Mouse (Mus musculus): ENCODE measurements around the gene Chac1. TPM values are rescaled to one million over a fixed set of nuclear protein-coding genes. Genes with fewer than 3 reads are reported as not detected.

Chac1 gene
- total and polyA plus RNA-seq, 3 experiments: 3.6 to 6.4 TPM; not detected in 1

- no peak overlapping the region for H3K4me3 ChIP-seq (ENCODE audit: control insufficient read depth in 1 of 2, insufficient read depth in 1 of 2, low read depth in 2 of 2, low read length in 2 of 2)
- no peaks in the 10 kb centered on the region for H3K27me3 ChIP-seq (ENCODE audit: control insufficient read depth in 1 of 2, insufficient read depth in 2 of 2, low read length in 2 of 2)
- peaks cover 0 to 17% of the 10 kb centered on the region in 2 experiments; a peak in 2 of 4 replicates for H3K36me3 ChIP-seq (ENCODE audit: control insufficient read depth in 1 of 2, insufficient read depth in 2 of 2, low read length in 2 of 2)
- TF ChIP-seq SMC3 (IDR thresholded peaks at IDR 0.05; ENCODE audit: low read depth, low read length) (no peak), RAD21 (IDR thresholded peaks at IDR 0.05; ENCODE audit: low read depth, low read length) (no peak), E2F4 (IDR thresholded peaks at IDR 0.05; ENCODE audit: borderline replicate concordance, low read depth, low read length) (no peak), ELF1 (IDR thresholded peaks at IDR 0.05; ENCODE audit: low read depth, low read length) (no peak), POLR2AphosphoS2 (IDR thresholded peaks at IDR 0.05; ENCODE audit: low read length) (no peak), MAFK (IDR thresholded peaks at IDR 0.05; ENCODE audit: borderline replicate concordance, low read depth, low read length) (no peak), NELFE (IDR thresholded peaks at IDR 0.05; ENCODE audit: low read depth, low read length) (no peak), KAT2A (conservative IDR thresholded peaks at IDR 0.05; ENCODE audit: low read depth, low read length) (no peak), USF1 (IDR thresholded peaks at IDR 0.05; ENCODE audit: low read depth, low read length) (no peak), MXI1 (IDR thresholded peaks at IDR 0.05; ENCODE audit: low read depth, low read length) (no peak), CTCF (IDR thresholded peaks at IDR 0.05 in 2 of 3, conservative IDR thresholded peaks at IDR 0.05 in 1 of 3; ENCODE audit: control insufficient read depth in 1 of 3, insufficient read depth in 1 of 3, low read depth in 2 of 3, low read length in 3 of 3, poor library complexity in 1 of 3, severe bottlenecking in 1 of 3) (no peak), RCOR1 (IDR thresholded peaks at IDR 0.05; ENCODE audit: low read depth, low read length) (no peak), GATA1 (IDR thresholded peaks at IDR 0.05; ENCODE audit: low read depth, low read length) (no peak), MAX (IDR thresholded peaks at IDR 0.05; ENCODE audit: low read length) (no peak), EP300 (IDR thresholded peaks at IDR 0.05; ENCODE audit: low read depth in 1 of 2, low read length in 2 of 2) (no peak), TBP (IDR thresholded peaks at IDR 0.05; ENCODE audit: low read depth, low read length) (no peak), JUND (IDR thresholded peaks at IDR 0.05; ENCODE audit: low read depth, low read length) (no peak), MYB (IDR thresholded peaks at IDR 0.05; ENCODE audit: low read depth, low read length) (no peak)
- no peaks in the 10 kb centered on the region for H3K4me1 ChIP-seq (ENCODE audit: control insufficient read depth in 1 of 2, insufficient read depth in 2 of 2, low read length in 2 of 2)
- no peak for DNase-seq (ENCODE audit: low read depth, low spot score)
- no peaks in the 10 kb centered on the region for H3K9me3 ChIP-seq (replicated peaks; ENCODE audit: insufficient read depth, low read length)
- no peaks in the 10 kb centered on the region for H3K79me2 ChIP-seq (ENCODE audit: control insufficient read depth, insufficient read depth, low read length, poor library complexity)
- no peak overlapping the region for H3K27ac ChIP-seq (ENCODE audit: control insufficient read depth, low read depth, low read length)
- no peak overlapping the region for H3K9ac ChIP-seq (ENCODE audit: control insufficient read depth, low read depth, low read length, poor library complexity, severe bottlenecking)
Observed at GRCm38 (mm10) chr2:119399313-119399712, 48.3 kb downstream of the Chac1 start.

Other genes starting within 250 kb of the Chac1 start
- 23.5 and 24.3 TPM in 2 replicates for gene Rad51, start 238.4 kb upstream of the Chac1 start, total RNA-seq (2012; rRNA removed)
- 10 to 100 TPM in 1 of 2 experiments, not detected in 1; 51.8 TPM for gene Rad51, start 238.4 kb upstream of the Chac1 start, polyA plus RNA-seq (2012; ENCODE audit: insufficient read depth in 1 of 2, insufficient read length in 2 of 2, low read depth in 1 of 2, low replicate concordance in 2 of 2, missing spikeins in 1 of 2)
- 44.7 and 57.4 TPM in 2 replicates for gene Rmdn3, start 194.2 kb upstream of the Chac1 start, total RNA-seq (2012; rRNA removed)
- 10 to 100 TPM in 1 of 2 experiments, not detected in 1; 52.5 TPM for gene Rmdn3, start 194.2 kb upstream of the Chac1 start, polyA plus RNA-seq (2012; ENCODE audit: insufficient read depth in 1 of 2, insufficient read length in 2 of 2, low read depth in 1 of 2, low replicate concordance in 2 of 2, missing spikeins in 1 of 2)
- not detected in 2 replicates for gene Gchfr, start 183.5 kb upstream of the Chac1 start, total RNA-seq (2012; rRNA removed)
- gene Gchfr, start 183.5 kb upstream of the Chac1 start, polyA plus RNA-seq (2012; ENCODE audit: insufficient read depth in 1 of 2, insufficient read length in 2 of 2, low read depth in 1 of 2, low replicate concordance in 2 of 2, missing spikeins in 1 of 2): not detected
- gene Gm14137, start 176.7 kb upstream of the Chac1 start, total RNA-seq (2012; rRNA removed): 0.07 TPM in 1 of 2 replicates, not detected in the other
- under 1 TPM in 1 of 2 experiments, not detected in 1; 0.71 TPM for gene Gm14137, start 176.7 kb upstream of the Chac1 start, polyA plus RNA-seq (2012; ENCODE audit: insufficient read depth in 1 of 2, insufficient read length in 2 of 2, low read depth in 1 of 2, low replicate concordance in 2 of 2, missing spikeins in 1 of 2)
- gene Zfyve19, start 142.6 kb upstream of the Chac1 start, total RNA-seq (2012; rRNA removed): 30.3 and 37.4 TPM in 2 replicates
- gene Zfyve19, start 142.6 kb upstream of the Chac1 start, polyA plus RNA-seq (2012; ENCODE audit: insufficient read depth in 1 of 2, insufficient read length in 2 of 2, low read depth in 1 of 2, low replicate concordance in 2 of 2, missing spikeins in 1 of 2): 10 to 100 TPM in 1 of 2 experiments, not detected in 1; 52.5 TPM
- 13.0 and 14.7 TPM in 2 replicates for gene Dnajc17, start 142.4 kb upstream of the Chac1 start, total RNA-seq (2012; rRNA removed)
- gene Dnajc17, start 142.4 kb upstream of the Chac1 start, polyA plus RNA-seq (2012; ENCODE audit: insufficient read depth in 1 of 2, insufficient read length in 2 of 2, low read depth in 1 of 2, low replicate concordance in 2 of 2, missing spikeins in 1 of 2): 10 to 100 TPM in 1 of 2 experiments, not detected in 1; 15.8 TPM
- gene Ppp1r14d, start 121.3 kb upstream of the Chac1 start, total RNA-seq (2012; rRNA removed): not detected in 2 replicates
- not detected for gene Ppp1r14d, start 121.3 kb upstream of the Chac1 start, polyA plus RNA-seq (2012; ENCODE audit: insufficient read depth in 1 of 2, insufficient read length in 2 of 2, low read depth in 1 of 2, low replicate concordance in 2 of 2, missing spikeins in 1 of 2)
- gene Spint1, start 113.9 kb upstream of the Chac1 start, total RNA-seq (2012; rRNA removed): not detected in 2 replicates
- gene Spint1, start 113.9 kb upstream of the Chac1 start, polyA plus RNA-seq (2012; ENCODE audit: insufficient read depth in 1 of 2, insufficient read length in 2 of 2, low read depth in 1 of 2, low replicate concordance in 2 of 2, missing spikeins in 1 of 2): not detected
- gene Rhov, start 80.0 kb upstream of the Chac1 start, total RNA-seq (2012; rRNA removed): not detected in 2 replicates
- not detected for gene Rhov, start 80.0 kb upstream of the Chac1 start, polyA plus RNA-seq (2012; ENCODE audit: insufficient read depth in 1 of 2, insufficient read length in 2 of 2, low read depth in 1 of 2, low replicate concordance in 2 of 2, missing spikeins in 1 of 2)
- 24.8 and 28.0 TPM in 2 replicates for gene Vps18, start 62.5 kb upstream of the Chac1 start, total RNA-seq (2012; rRNA removed)
- gene Vps18, start 62.5 kb upstream of the Chac1 start, polyA plus RNA-seq (2012; ENCODE audit: insufficient read depth in 1 of 2, insufficient read length in 2 of 2, low read depth in 1 of 2, low replicate concordance in 2 of 2, missing spikeins in 1 of 2): 10 to 100 TPM in 1 of 2 experiments, not detected in 1; 30.4 TPM
- 0.16 TPM in 1 of 2 replicates, not detected in the other for gene Dll4, start 25.4 kb upstream of the Chac1 start, total RNA-seq (2012; rRNA removed)
- gene Dll4, start 25.4 kb upstream of the Chac1 start, polyA plus RNA-seq (2012; ENCODE audit: insufficient read depth in 1 of 2, insufficient read length in 2 of 2, low read depth in 1 of 2, low replicate concordance in 2 of 2, missing spikeins in 1 of 2): under 1 TPM in 1 of 2 experiments, not detected in 1; 0.18 TPM
- 13.9 and 16.3 TPM in 2 replicates for gene Ino80, start 126.5 kb downstream of the Chac1 start, total RNA-seq (2012; rRNA removed)
- 10 to 100 TPM; 23.1 to 37.9 TPM for gene Ino80, start 126.5 kb downstream of the Chac1 start, polyA plus RNA-seq (2012; ENCODE audit: insufficient read depth in 1 of 2, insufficient read length in 2 of 2, low read depth in 1 of 2, low replicate concordance in 2 of 2, missing spikeins in 1 of 2)
- gene Exd1, start 196.4 kb downstream of the Chac1 start, total RNA-seq (2012; rRNA removed): 0.27 and 0.29 TPM in 2 replicates
- gene Exd1, start 196.4 kb downstream of the Chac1 start, polyA plus RNA-seq (2012; ENCODE audit: insufficient read depth in 1 of 2, insufficient read length in 2 of 2, low read depth in 1 of 2, low replicate concordance in 2 of 2, missing spikeins in 1 of 2): under 1 TPM in 1 of 2 experiments, not detected in 1; 0.88 TPM
- 32.5 and 35.4 TPM in 2 replicates for gene Chp1, start 196.5 kb downstream of the Chac1 start, total RNA-seq (2012; rRNA removed)
- gene Chp1, start 196.5 kb downstream of the Chac1 start, polyA plus RNA-seq (2012; ENCODE audit: insufficient read depth in 1 of 2, insufficient read length in 2 of 2, low read depth in 1 of 2, low replicate concordance in 2 of 2, missing spikeins in 1 of 2): 10 to 100 TPM in 1 of 2 experiments, not detected in 1; 74.8 TPM